Mouse (Mus musculus) embryo, embryonic 10 days (tissue): Measurements from ENCODE around the gene Padi2.

Experiments used
- DNase-seq: peaks from one replicate; pipeline ENCODE4 v3.0.0-alpha.2; 2015; ENCODE audit warnings: low spot score

Gene Padi2

DNA sequence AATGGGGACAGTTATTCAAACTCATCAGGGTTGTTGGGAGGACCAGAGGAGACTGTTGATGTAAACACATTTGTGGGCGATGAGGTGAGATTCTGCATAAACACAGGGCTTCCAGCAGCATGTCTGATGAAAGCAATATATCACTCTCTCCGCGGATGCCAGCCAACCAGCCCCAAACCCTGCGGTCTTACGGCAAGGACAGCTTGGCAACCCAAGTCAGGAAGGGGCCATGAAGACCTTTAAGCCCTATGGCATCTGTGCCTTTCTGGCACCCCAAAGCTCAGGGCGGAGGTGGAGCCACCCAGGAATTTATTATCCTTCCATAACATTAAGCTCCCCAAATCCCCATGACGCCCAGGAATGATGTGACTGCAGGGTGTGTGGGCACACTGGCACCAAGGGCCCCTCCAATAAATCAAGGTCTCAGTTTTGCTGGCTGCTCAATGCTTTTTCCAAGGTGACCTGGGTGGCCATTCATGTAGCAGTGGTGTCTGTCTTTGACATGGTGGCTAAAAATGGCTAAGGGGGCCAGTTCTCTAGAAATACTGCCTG lies 53.1 kb downstream of the Padi2 start:
- no peak for DNase-seq

DNA sequence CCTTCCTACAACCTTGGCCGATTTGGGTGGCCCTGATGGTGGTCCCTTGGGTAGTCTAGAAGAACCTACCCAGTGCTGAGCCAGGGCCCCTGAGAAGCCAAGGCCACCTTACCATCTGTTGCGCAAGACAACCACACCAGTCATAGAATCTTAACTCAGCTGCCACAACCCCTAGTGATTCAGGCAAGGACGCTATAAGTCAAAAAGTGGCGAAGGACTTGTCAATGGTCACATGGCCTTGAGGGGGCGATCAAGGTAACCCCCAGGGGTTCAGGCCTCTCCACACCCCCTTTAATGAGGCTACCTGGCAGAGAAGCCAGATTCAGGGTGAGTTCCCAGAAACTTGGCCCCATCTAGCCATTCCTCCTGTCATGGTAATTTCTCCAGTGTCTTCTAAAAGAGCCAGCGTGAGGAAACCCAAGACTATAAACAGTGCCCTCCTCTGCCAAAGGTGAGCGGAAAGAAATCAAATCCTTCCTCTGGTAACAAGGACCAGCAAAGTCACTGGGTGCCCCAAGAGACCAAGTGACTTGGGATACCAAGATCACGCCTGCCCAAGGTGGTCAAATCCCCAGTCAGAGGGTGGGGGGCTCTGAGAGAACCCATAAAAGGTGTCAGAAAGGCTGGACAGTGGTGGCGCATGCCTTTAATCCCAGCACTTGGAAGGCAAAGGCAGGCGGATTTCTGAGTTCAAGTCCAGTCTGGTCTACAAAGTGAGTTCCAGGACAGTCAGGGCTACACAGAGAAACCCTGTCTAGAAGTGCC lies 53.8 kb downstream of the Padi2 start:
- no peak for DNase-seq

DNA sequence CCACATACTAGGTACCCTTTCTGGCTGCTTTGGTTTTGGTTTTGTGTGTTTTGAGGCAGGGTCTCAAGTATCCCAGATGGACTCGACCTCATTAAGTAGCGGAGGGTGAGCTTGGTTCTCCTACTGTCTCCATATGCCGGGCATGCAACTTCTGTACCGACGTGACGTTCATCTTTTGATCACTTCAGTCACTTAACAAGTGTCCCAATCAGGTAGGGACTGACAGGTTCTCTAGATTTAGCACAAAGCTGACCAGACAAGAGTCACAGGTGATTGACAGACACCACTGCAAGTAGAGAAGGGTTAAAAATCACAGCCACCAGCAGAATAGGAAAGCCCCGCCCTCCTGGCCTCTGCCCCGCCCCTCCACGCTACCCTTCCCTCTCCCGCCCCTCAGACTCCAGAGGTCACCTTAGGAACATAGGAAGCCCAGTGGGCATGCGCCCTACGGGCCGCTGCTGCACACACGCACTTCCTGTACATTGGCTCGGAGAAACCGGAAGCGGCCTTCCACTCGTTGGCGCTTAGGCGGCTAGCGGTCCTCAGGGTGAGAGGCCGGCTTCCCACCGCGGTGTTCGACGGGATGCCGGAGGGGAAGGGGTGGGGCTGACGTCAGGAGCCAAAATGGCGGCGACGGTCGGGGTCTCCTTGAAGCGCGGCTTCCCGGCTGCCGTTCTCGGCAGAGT lies 54.8 kb downstream of the Padi2 start, which contains the start of gene Sdhb:
Gene Sdhb, plus strand, starts transcription at position 423 of the 686 bp plus-strand sequence.
- DNase-seq, result peak; percentile 99

DNA sequence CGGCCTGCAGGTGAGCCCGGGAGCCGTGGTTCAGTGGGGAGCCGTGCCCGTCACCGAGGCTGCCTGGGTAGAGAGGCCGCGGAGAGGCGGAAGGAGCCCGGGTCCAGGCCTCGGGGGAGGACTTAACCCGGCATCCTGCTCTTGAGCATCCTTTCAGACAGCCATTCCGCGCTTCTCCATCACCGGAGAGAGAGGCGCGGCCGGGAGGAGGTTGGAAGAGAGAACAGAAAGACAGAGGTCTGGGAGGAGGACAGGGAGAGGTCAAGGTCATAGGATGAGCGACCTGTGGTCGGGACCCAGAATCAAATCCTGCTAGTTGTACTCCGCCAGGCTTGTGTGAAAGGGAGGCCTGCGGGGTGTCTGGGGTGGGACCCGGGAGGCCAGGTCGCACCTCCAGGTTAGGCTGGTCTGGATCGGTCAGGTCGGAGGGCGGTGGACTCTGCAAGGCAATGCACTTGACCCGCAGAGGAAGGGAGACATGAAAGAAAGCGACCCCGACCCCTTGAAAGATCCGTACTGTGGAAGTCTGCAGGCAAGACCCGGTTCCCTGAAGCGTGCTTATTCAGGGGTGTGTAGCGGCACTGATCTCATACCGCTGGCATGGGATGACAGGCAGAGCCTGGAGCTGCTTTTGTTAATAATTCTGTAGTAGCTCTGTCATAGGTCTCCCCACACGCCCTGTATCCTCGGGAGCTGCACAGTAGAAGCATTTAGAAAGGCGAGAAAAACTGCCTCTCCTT lies 55.5 kb downstream of the Padi2 start:
- no peak for DNase-seq

DNA sequence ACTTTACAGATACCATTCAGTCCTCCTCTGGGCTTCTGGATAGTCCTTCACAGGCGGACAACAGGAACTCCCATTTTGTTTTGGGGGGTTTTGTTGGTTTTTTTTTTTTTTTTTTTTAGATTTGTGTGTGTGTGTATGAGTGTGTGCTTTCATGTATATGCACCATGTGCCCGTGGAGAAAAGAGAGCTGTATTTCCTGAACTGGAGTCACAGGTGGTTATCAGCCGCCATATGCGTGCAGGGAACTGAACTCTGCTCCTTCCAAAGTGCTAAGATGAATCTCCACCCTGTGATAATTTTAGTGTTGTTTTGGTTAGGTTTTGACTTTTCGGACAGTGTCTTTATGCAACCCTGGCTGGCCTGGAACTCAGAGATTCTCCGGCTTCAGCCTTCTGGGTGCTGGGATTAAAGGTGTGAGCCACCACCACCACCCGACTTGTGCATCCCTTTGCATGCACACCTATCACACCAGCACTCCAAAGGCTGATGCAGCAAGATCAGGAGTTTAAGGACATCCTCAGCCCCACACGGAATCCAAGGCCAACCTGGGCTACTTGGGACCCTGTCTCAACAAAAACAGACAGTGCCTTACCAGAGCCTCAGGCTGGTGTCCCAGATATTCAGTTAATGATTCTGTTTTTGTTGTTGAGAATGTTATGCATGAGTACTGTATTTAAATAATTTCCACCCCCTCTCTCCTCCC lies 56.2 kb downstream of the Padi2 start:
- DNase-seq, result no peak

DNA sequence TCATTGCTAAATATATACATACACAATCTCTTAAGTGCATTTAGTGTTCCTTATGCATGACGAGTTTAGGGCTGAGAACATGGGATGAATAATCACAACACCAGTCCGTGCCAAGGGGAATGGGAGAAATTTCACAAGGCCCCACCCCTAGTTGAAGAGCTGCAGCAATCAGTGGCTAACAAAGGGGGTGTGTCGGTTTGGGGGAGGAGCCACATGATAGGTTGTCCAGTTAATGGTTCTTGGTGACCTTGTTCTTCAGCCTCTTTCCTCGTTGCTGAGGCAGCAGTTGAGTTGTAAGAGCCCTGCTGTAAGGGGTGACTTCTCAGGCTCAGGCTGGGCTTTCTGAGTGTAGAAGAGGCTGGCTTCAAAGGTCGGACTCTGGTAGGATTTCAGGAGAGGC lies 56.8 kb downstream of the Padi2 start:
- DNase-seq, result peak; percentile 35

DNA sequence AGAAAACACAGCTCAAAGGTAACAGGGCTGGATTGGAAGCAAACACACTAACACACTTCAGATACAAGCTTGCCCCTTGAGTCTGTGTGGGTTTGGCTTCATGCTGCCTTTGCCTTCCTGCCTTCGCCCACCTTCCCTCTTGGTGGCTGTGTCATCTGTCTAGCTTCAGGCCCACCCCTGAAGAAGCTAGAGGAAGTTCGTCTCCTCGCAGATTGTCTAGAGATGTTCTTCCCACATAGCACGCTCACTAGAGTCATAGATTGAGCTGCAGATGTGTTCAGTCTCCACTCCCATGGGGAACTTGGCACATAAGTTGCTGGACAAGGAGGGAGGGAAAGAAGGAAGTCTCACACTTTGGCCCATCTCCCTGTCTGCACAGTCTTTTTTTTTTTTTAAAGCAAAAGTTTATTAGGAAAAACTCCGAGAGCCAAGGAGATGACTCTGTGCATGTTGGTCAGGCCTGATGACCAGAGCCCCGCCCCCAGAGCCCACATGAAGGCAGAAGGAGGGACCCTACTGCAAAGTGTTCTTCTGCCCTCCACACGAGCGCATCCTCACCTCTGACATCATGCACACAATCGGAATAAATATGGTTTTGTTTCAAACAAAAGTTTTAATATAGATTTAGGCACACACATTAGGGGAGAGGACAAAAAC lies 57.9 kb downstream of the Padi2 start:
- no peak for DNase-seq

DNA sequence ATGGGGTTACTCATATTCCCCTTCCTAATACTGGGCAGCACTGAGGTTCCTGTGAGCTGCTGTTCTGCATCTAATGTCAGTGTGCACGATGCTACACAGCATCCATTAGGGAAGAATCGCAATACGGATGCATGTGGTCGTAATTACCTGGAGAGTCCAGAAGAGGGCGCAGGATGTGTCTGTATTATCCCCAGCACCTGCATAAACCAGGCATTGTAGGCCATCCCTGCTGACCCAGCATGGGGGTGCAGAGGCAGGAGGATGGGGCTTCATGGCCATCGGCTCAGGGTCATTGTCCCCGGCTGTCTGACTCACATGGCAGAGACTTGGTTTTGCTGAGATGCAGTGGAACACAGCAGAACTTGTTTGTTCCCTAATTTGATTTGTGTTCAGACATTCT lies 58.5 kb downstream of the Padi2 start:
- DNase-seq, result peak; percentile 87

DNA sequence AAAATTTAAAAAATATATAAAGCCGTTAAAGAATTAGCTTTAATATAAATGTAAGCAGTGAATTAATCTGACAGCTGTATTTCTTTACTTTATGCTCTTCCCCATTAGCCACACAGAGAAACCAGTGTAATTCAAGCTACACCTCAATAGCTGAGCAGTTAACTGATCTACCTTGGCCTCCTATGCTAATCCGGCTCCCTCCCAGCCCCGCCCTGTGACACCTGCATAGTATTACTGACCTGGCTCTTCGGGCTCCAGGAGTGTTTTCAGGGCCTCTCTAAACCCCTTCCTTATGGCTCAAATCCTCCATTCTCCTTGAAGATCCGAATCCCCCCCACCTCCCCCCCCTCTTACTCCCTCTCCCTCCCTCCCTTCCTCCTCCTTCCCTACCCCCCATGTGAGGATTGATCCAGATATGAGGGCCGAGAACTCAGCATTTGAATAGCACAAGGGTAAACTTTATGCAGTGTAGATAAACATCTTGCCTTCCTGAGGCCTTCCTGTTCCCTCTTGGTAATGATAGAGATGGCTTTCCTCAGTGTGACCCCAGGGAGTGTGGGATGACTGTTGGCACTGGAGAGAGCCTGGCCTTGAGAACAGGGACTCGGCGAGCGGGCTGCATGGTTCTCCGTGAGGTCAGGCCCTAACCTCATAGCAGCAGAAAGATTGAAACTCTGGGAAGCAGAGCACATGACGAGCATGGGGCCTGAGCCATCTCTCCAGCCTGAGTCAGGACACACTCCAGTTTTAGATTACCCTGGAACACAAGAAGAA lies 61.4 kb downstream of the Padi2 start:
- DNase-seq, result no peak

DNA sequence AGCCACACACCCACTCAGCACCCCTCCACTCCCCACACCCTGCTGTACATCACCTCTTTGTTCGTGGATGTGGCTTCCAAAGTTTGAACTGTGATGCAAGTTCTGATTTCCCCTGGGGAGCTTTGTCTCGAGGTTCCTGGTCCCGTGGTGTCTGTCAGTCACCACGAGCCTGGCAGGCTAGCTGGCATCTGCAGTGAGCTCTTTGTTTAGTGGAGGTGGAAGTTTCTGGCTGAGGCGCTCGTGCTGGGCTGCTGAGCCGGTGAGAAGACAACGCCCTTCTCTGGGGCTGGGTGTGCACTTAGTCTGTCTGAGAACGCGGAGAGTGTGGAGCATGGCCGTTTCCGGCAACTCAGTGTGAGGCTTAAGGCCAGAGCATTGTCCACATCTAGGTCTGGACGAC lies 65.5 kb downstream of the Padi2 start:
- DNase-seq, result no peak

DNA sequence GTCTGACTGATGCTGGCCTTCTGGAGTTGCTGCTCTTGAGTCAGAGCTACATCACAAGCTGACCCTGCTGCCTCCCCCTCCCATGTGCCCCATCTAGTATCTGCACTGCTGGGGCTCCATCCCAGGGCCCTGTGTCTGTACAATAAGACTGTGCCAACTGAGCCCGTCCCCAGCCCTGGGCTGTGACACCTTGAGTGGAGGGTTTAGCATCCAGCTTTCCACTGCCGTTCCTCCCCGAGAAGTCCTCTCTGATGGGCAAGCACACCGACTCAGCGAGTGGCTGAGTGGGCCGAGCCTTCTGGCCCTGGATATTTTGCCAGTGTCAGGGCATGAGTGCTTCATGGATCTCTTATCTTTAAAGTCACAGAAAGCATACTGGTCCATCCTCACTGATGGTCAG lies 68.3 kb downstream of the Padi2 start:
- no peak for DNase-seq

DNA sequence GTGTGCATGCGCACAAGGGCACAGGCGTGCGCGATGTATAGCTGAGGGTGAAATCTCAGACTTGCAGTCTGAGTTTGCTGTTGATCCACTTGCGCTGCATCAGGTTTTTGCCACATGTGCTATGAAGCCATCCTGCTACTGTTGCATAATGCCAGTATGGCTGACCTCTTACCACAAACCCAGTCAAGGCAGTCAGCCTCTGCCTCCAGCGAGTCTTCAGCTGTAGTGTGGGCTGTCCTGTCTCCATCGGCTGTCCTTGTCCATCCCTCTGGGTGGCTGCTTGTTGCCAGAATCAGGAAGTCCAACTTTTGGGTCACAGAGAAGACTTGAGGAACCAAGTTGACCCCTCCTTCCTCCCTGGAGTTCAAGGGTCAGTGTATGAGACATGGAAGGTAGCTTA lies 69.2 kb downstream of the Padi2 start:
- no peak for DNase-seq

DNA sequence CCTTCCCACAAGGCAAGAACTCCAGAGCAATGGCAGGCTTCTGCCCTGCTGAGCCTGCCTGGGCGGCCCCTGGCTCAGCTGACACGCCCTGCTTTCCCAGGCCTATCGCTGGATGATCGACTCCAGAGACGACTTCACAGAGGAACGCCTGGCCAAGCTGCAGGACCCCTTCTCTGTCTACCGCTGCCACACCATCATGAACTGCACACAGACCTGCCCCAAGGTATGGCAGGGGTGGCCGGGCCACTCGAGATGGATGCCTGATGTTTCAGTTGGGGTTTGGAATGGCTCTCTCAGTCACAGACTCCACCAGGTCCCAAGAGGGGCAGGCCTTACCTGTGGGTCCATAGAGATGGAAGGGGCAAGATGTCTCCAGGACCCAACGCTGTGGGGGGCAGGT lies 71.1 kb downstream of the Padi2 start:
- DNase-seq, result no peak

DNA sequence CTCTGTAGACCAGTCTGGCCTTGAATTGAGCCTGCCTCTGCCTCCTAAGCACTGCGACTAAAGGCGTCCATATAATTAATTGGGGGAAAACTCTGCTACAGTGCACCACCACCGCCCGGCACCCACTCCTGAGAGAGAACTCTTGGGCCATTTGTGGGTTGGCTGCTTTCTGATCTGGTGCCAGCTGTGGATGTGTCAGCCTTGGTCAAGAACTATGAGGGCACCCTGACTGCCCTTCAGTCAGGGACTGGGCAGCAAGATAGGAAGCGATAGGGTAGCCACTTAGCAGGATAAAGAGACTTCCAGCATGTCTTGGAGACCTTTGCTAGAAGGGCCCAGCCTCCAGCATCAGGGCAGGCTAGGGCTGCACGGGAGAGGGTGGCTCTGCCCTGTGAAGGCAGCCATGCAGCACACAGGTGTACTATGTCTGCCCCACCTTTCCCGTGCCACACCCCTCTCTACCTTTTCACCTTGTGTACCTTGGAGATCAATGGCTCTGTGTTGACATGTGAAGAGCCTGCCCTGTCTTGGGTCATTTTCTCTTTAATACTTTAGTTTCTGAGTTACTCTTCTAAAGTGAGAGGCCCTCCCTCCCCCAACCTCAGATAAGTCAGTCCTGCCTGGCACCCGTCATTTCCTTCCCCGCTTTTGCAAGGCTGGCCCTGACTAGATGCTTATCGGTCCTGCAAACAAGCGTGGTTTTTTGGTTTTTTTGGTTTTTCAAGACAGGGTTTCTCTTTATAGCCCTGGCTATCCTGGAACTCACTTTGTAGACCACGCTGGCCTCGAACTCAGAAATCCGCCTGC lies 71.9 kb downstream of the Padi2 start:
- no peak for DNase-seq

DNA sequence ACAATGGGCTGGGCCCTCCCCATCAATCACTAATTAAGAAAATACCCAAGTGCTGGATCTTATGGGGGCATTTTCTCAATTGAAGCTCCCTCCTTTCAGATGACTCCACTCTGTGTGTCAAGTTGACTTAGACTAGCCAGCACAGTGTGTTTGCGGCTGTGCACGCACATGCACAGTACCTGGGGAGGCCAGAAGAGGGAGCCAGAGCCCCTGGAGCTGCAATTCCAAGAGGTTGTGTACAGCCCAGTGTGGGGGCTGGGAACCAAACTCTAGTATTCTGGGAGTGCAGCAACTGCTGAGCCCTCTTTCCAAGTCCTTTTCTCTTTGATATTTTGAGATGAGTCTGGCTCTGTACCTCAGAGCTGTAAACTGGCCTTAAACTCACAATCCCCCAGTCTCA lies 75.5 kb downstream of the Padi2 start:
- no peak for DNase-seq

DNA sequence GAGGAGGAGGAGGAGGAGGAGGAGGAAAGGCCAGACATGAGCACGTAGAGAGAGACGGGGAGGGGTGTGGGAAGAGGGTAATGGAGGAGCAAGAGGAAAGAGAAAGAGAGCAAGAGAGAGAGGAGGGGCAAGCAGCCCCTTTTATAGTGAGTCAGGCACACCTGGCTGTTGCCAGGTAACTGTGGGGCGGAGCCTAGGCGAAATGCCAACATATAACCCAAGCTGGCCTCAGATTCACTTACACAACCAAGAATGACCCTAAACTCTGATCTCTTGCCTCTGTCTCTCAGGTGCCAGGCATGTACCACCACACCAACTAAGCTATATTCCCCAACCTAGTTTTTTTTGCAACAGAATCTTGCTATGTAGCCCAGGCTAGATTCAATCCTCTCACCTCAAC lies 76.7 kb downstream of the Padi2 start:
- DNase-seq, result no peak

DNA sequence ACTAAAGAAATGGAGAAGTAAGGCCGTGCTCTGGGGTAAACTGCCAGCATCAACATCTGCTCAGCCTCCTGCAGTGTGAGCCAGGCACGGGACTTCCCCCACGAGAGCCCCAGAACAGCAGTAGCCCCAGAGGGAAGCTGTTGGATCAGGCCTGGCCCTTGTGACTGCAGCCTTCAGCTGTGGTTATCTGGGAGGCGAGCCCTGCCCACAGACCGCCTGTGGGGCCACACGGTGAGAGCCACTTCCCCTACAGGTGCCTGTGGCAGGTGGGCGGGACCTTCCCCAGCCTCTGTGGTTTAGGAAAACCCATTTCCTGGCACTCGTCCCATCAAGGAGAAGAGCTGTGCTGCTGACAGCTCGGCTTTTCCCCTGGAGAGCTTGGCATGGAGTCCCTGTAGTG lies 77.3 kb downstream of the Padi2 start:
- no peak for DNase-seq

DNA sequence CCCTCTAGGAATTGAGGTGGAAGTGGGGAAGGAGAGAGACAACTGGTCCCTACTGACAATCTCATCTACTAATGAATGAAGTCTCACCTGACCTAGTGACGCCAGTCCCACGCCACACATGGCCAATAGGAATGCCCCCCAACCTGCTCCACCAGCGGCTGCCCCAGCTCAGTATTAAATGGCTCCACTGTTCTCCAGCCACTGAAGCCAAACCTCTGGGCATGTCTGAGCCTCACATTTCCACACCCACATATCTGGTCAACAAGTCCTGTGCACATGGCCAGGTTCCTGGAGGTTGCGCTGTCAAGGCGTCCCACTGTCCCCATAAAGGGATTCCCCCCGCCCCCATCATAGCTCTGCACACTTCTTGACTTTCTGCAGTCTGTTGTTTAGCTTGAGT lies 78.4 kb downstream of the Padi2 start:
- no peak for DNase-seq

DNA sequence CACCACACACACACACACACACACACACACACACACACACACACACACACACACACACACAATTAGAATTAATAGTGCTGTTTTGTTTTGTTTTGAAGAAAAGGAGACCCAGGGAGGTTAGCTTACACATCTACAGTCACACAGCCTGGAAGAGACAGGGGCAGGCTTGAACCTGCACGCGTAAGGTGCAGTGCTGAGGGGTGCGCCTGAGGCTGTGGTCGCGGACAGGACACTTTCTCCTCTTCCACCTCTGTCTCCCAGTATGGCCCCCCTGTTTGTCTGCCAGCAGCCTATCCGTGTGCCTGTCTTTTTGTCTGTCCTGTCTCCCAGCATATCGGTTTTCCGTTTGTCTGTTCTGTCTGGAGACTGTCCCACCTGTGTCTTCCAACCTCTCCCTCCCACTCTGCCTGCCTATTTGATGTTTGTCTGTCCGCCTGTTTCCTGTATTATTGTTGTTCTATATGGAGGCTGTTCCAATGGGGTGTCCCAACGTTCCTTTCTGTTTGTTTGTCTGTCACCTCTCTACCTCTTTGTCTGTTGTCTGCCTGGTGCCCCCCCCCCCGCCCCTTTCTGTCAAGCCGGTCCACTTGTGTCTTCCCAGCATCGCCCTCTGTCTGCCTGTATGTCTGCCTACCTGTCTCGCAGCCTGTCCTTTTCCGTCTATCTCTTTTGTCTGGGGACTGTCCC lies 80.0 kb downstream of the Padi2 start:
- no peak for DNase-seq
